Mouse (Mus musculus): ENCODE results near the gene Wwox. TPM values are rescaled to one million over a fixed set of nuclear protein-coding genes. Genes with fewer than 3 reads are reported as not detected.

Gene Wwox
- total RNA-seq, 1 experiment = 12.5 TPM

DNA sequence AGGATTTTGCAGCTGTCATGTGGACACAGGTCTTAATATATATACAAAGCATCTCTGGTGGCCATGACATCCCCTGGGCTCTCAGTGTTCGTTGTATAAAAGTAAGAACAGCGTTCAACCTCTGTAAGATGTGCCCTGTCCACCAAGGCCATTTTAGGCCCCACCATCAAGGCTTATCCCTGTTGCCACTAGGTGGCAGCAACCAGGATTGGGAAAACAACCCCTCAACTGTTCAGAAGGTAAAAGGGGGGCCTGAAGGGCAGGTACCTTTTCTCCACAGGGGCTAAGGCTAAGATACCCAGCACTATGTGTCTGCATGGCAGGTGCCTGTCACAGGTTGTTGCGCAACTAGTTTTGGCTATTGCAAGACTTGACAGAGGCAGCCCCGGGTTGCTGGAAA, 656.1 kb downstream of the Wwox start:
- in situ Hi-C loops (cut with MboI; ENCODE audit: low sequenced_read_pairs in 2 of 2, unreplicated experiment in 2 of 2) = no loop called here
- H3K9me3 ChIP-seq (ENCODE audit: control insufficient read depth, insufficient read depth, low read depth, low read length) = no peaks in the 10 kb centered on the region
- TF ChIP-seq ZNF384 (IDR thresholded peaks at IDR 0.05; ENCODE audit: low read depth, low read length) (no peak), ZC3H11A (IDR thresholded peaks at IDR 0.05; ENCODE audit: borderline replicate concordance, low read depth, low read length) (no peak), MAFK (IDR thresholded peaks at IDR 0.05; ENCODE audit: insufficient read depth, low read depth, low read length) (no peak), CHD2 (IDR thresholded peaks at IDR 0.05; ENCODE audit: low read depth, low read length) (no peak), HCFC1 (IDR thresholded peaks at IDR 0.05; ENCODE audit: borderline replicate concordance, insufficient read depth, low read length) (no peak)
- H3K36me3 ChIP-seq (ENCODE audit: control insufficient read depth, insufficient read depth, low read length, poor library complexity, severe bottlenecking) = no peaks in the 10 kb centered on the region
- no peaks in the 10 kb centered on the region for H3K4me1 ChIP-seq (ENCODE audit: control insufficient read depth in 2 of 2, insufficient read depth in 2 of 2, low read length in 2 of 2, poor library complexity in 1 of 2)
- H3K9ac ChIP-seq (ENCODE audit: insufficient read depth, low read depth, low read length, poor library complexity, severe bottlenecking) = no peak overlapping the region
- H3K4me3 ChIP-seq (ENCODE audit: insufficient read depth in 1 of 2, low read depth in 1 of 2, low read length in 2 of 2, poor library complexity in 1 of 2, severe bottlenecking in 1 of 2) = no peak overlapping the region
- no peak for DNase-seq (ENCODE audit: low read depth, low spot score)
- H3K27ac ChIP-seq (ENCODE audit: insufficient read depth, low read depth, low read length, poor library complexity, severe bottlenecking) = no peak overlapping the region

DNA sequence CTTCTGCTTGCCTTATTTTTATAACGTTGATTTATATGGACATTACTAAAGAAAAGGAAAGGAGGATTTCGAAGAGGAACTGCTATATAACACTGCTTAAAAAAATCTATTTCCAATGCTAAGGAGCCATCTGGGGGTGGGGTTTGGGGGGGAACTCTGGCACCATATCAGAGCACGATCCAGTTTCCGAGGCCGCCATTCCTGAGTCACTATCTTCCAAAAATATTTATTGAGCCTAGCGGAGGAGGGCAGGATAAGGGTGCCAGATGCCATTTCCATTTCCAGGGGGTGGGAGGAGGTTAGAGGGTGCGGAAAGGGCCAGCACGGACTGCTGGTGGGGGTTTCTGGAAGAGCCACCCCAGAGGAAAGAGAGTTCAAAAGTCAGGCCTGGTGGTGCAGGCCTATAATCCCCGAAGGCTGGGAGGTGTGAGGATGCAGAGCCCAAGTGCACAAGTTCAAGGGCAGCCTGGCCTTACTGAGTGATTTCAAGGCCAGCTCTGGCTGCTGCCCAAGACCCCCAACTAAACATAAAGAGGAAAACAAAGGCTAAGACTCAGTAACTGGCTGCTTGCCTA, 658.6 kb downstream of the Wwox start:
- Histone ChIP-seq H3K36me3 (ENCODE audit: control insufficient read depth, insufficient read depth, low read length, poor library complexity, severe bottlenecking) (no peaks in the 10 kb centered on the region), H3K27ac (ENCODE audit: insufficient read depth, low read depth, low read length, poor library complexity, severe bottlenecking) (no peak overlapping the region), H3K4me3 (ENCODE audit: insufficient read depth in 1 of 2, low read depth in 1 of 2, low read length in 2 of 2, poor library complexity in 1 of 2, severe bottlenecking in 1 of 2) (no peak overlapping the region), H3K9ac (ENCODE audit: insufficient read depth, low read depth, low read length, poor library complexity, severe bottlenecking) (no peak overlapping the region), H3K9me3 (ENCODE audit: control insufficient read depth, insufficient read depth, low read depth, low read length) (no peaks in the 10 kb centered on the region), H3K4me1 (ENCODE audit: control insufficient read depth in 2 of 2, insufficient read depth in 2 of 2, low read length in 2 of 2, poor library complexity in 1 of 2) (no peaks in the 10 kb centered on the region)
- in situ Hi-C loops (cut with MboI; ENCODE audit: low sequenced_read_pairs in 2 of 2, unreplicated experiment in 2 of 2) = no loop called here
- DNase-seq (ENCODE audit: low read depth, low spot score) = no peak
- TF ChIP-seq ZNF384 (IDR thresholded peaks at IDR 0.05; ENCODE audit: low read depth, low read length) (no peak), MAFK (IDR thresholded peaks at IDR 0.05; ENCODE audit: insufficient read depth, low read depth, low read length) (no peak), CHD2 (IDR thresholded peaks at IDR 0.05; ENCODE audit: low read depth, low read length) (no peak), ZC3H11A (IDR thresholded peaks at IDR 0.05; ENCODE audit: borderline replicate concordance, low read depth, low read length) (no peak), HCFC1 (IDR thresholded peaks at IDR 0.05; ENCODE audit: borderline replicate concordance, insufficient read depth, low read length) (no peak)

DNA sequence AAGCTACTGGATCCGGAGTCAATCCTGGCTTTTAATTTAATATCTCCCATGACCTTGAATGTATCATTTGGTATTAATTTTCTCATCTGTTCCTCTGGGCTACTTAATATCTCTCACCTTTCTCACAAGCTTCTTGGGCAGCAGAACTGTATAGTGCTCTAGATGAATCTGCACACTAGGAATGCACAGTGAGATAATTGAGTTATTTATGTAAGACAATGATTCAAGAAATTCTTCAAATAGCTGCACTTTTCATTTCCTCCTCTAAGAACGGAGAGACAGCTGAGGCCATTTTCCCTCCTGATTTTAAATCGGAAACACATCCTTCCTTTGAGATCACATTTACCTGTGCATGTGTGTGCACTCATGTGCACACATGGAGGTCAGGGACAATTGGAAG, 669.9 kb downstream of the Wwox start:
- no peaks in the 10 kb centered on the region for H3K4me1 ChIP-seq (ENCODE audit: control insufficient read depth in 2 of 2, insufficient read depth in 2 of 2, low read length in 2 of 2, poor library complexity in 1 of 2)
- H3K27ac ChIP-seq (ENCODE audit: insufficient read depth, low read depth, low read length, poor library complexity, severe bottlenecking) = no peak overlapping the region
- TF ChIP-seq ZC3H11A (IDR thresholded peaks at IDR 0.05; ENCODE audit: borderline replicate concordance, low read depth, low read length) (no peak), CHD2 (IDR thresholded peaks at IDR 0.05; ENCODE audit: low read depth, low read length) (no peak)
- no peaks in the 10 kb centered on the region for H3K36me3 ChIP-seq (ENCODE audit: control insufficient read depth, insufficient read depth, low read length, poor library complexity, severe bottlenecking)
- in situ Hi-C loops (cut with MboI; ENCODE audit: low sequenced_read_pairs in 2 of 2, unreplicated experiment in 2 of 2) = no loop called here
- H3K9me3 ChIP-seq (ENCODE audit: control insufficient read depth, insufficient read depth, low read depth, low read length) = no peaks in the 10 kb centered on the region
- DNase-seq (ENCODE audit: low read depth, low spot score) = no peak
- no peak overlapping the region for H3K4me3 ChIP-seq (ENCODE audit: insufficient read depth in 1 of 2, low read depth in 1 of 2, low read length in 2 of 2, poor library complexity in 1 of 2, severe bottlenecking in 1 of 2)
- H3K9ac ChIP-seq (ENCODE audit: insufficient read depth, low read depth, low read length, poor library complexity, severe bottlenecking) = no peak overlapping the region

DNA sequence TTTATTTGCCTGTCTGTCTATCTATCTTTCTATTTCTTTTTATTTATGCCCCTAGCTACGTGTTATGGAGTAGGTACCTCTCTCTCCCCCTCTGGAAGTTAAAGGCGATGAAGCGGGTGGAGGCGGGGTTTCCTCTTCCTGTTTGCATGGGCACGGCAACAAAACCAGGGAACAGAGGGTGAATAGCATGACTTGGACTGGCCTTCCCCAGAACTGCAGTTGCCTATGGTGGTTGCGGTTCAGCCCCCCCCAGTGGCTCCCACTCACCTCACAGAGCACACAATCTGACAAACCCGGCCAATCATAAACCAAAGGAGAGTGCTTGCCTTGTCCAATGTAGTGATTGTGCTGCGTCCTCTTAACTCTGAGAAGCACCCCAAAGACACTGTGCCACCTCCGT, 671.0 kb downstream of the Wwox start:
- Histone ChIP-seq H3K9me3 (ENCODE audit: control insufficient read depth, insufficient read depth, low read depth, low read length) (no peaks in the 10 kb centered on the region), H3K36me3 (ENCODE audit: control insufficient read depth, insufficient read depth, low read length, poor library complexity, severe bottlenecking) (no peaks in the 10 kb centered on the region), H3K4me3 (ENCODE audit: insufficient read depth in 1 of 2, low read depth in 1 of 2, low read length in 2 of 2, poor library complexity in 1 of 2, severe bottlenecking in 1 of 2) (no peak overlapping the region), H3K27ac (ENCODE audit: insufficient read depth, low read depth, low read length, poor library complexity, severe bottlenecking) (no peak overlapping the region), H3K9ac (ENCODE audit: insufficient read depth, low read depth, low read length, poor library complexity, severe bottlenecking) (no peak overlapping the region), H3K4me1 (ENCODE audit: control insufficient read depth in 2 of 2, insufficient read depth in 2 of 2, low read length in 2 of 2, poor library complexity in 1 of 2) (no peaks in the 10 kb centered on the region)
- TF ChIP-seq ZNF384 (IDR thresholded peaks at IDR 0.05; ENCODE audit: low read depth, low read length) (no peak), MAFK (IDR thresholded peaks at IDR 0.05; ENCODE audit: insufficient read depth, low read depth, low read length) (no peak), ZC3H11A (IDR thresholded peaks at IDR 0.05; ENCODE audit: borderline replicate concordance, low read depth, low read length) (no peak), HCFC1 (IDR thresholded peaks at IDR 0.05; ENCODE audit: borderline replicate concordance, insufficient read depth, low read length) (no peak), CHD2 (IDR thresholded peaks at IDR 0.05; ENCODE audit: low read depth, low read length) (no peak)
- in situ Hi-C loops (cut with MboI; ENCODE audit: low sequenced_read_pairs in 2 of 2, unreplicated experiment in 2 of 2) = no loop called here
- DNase-seq (ENCODE audit: low read depth, low spot score) = no peak

DNA sequence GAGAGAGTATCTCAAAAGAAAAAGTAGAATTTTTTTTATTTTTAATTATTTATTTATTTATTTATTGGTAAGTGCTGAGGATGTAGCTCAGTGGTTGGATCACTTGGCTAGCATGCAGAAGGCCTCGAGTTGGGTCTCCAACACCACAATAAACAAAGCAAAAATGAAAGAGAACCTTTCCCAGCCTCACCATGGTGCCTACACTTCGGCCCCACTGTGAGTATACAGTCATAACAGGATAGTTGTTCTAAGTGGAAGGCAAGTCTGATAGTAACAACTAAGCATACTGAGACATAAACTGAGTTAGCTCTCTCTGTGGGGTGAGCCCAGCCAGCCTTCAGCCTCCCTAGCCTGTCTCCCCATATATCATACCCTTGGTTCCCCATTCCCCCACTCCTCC, 672.6 kb downstream of the Wwox start:
- H3K4me1 ChIP-seq (ENCODE audit: control insufficient read depth in 2 of 2, insufficient read depth in 2 of 2, low read length in 2 of 2, poor library complexity in 1 of 2) = no peaks in the 10 kb centered on the region
- TF ChIP-seq ZC3H11A (IDR thresholded peaks at IDR 0.05; ENCODE audit: borderline replicate concordance, low read depth, low read length) (no peak), CHD2 (IDR thresholded peaks at IDR 0.05; ENCODE audit: low read depth, low read length) (no peak), ZNF384 (IDR thresholded peaks at IDR 0.05; ENCODE audit: low read depth, low read length) (no peak), MAFK (IDR thresholded peaks at IDR 0.05; ENCODE audit: insufficient read depth, low read depth, low read length) (no peak), HCFC1 (IDR thresholded peaks at IDR 0.05; ENCODE audit: borderline replicate concordance, insufficient read depth, low read length) (no peak)
- H3K27ac ChIP-seq (ENCODE audit: insufficient read depth, low read depth, low read length, poor library complexity, severe bottlenecking) = no peak overlapping the region
- no peak for DNase-seq (ENCODE audit: low read depth, low spot score)
- no peaks in the 10 kb centered on the region for H3K9me3 ChIP-seq (ENCODE audit: control insufficient read depth, insufficient read depth, low read depth, low read length)
- in situ Hi-C loops (cut with MboI; ENCODE audit: low sequenced_read_pairs in 2 of 2, unreplicated experiment in 2 of 2) = no loop called here
- H3K4me3 ChIP-seq (ENCODE audit: insufficient read depth in 1 of 2, low read depth in 1 of 2, low read length in 2 of 2, poor library complexity in 1 of 2, severe bottlenecking in 1 of 2) = no peak overlapping the region
- H3K36me3 ChIP-seq (ENCODE audit: control insufficient read depth, insufficient read depth, low read length, poor library complexity, severe bottlenecking) = no peaks in the 10 kb centered on the region
- H3K9ac ChIP-seq (ENCODE audit: insufficient read depth, low read depth, low read length, poor library complexity, severe bottlenecking) = no peak overlapping the region

Data from ES-E14 (cell line).